Mouse (Mus musculus) thymus, adult 2 months (tissue): ENCODE measurements around the gene Gm5475.

Experiments used
- CTCF ChIP-seq: fragments of 200-500 bp; IDR thresholded peaks from 2 replicates; pipeline ENCODE4 v1.5.1; 2012; ENCODE audit warnings: mild to moderate bottlenecking, control low read depth, low read length, moderate library complexity, borderline replicate concordance; ENCODE audit not compliant: control insufficient read depth, poor library complexity, insufficient read depth; ENCODE audit errors: extremely low read depth
- POLR2A ChIP-seq: fragments of 200-500 bp; IDR thresholded peaks from 2 replicates; pipeline ENCODE4 v1.6.1; 2012; ENCODE audit warnings: mild to moderate bottlenecking, low read length, control low read depth, moderate library complexity; ENCODE audit not compliant: control insufficient read depth, poor library complexity, insufficient read depth; ENCODE audit errors: extremely low read depth

DNA sequence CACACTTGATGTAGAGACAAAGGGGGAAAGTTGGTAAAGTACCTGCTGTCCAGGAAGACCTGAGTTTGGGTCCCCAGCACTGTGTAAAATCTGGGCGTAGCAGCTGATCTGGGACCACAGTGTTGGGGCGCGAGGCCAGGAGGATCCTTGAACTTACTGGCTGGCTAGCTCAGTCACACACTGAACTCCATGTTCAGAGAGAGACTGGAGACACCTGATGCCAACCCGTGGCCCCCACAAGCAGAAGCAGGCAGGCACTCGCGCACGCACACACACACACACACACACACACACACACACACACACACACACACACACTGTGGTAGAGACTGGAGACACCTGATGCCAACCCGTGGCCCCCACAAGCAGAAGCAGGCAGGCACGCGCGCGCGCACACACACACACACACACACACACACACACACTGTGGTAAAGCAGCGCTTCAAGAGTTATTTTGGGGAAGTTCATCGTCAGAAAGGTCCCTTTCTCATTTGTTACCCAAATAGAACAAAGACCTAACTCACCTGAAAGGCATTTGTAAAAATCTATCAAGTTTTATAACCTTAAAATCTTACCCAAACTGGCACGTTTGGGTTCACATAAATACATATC is 33.6 kb upstream of the Gm5475 start:
- TF ChIP-seq CTCF (no peak), POLR2A (no peak)
